In the genomic region with DNA sequence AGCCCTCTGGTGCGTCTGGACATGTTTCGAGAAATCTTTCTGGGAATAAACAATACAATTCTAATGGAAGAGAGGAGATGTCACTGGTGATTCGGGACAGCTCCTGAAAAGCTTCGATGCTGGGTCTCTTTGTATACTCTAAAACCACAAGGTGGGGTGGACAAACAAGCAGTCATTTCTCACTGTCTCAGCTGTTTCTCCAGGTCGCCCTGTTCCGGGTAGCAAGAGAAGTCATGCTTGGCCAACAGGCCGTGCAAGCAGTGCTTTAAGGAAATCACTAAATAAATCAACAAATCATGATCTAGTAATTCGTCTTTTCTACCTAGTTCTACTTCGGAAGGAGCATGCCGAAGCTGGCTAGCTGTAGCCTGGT, we compare ENCODE assay signal across 8 mouse cellular contexts. TPM values are rescaled to one million over a fixed set of nuclear protein-coding genes. Genes with fewer than 3 reads are reported as not detected.
DNase-seq lines count a peak whose midpoint lies in the region; ATAC-seq and TF ChIP-seq lines count a peak whose summit lies in the region.

No protein-coding gene starts in this region.

- H3K4me2 ChIP-seq in kidney, postnatal 0 days (ENCODE audit: low read length) = peak overlapping the region; percentile 72
- H3K4me2 ChIP-seq in intestine, embryonic 14.5 days (ENCODE audit: low read length) = peak overlapping the region; percentile 64
- H3K4me2 ChIP-seq in midbrain, embryonic 15.5 days = peak overlapping the region; percentile 89

- no peak overlapping the region for H3K9ac ChIP-seq in kidney, postnatal 0 days (ENCODE audit: low read depth, low read length)
- peak overlapping the region; percentile 82 for H3K9ac ChIP-seq in intestine, embryonic 14.5 days (ENCODE audit: low read length)
- H3K9ac ChIP-seq in midbrain, embryonic 15.5 days = peak overlapping the region; percentile 28

- DNase-seq in kidney, postnatal 0 days (ENCODE audit: low spot score) = no peak
- DNase-seq in kidney, postnatal 4 days = no peak
- no peak for DNase-seq in embryonic facial prominence, embryonic 10.5 days (ENCODE audit: low spot score)
- no peak for DNase-seq in intestine, embryonic 14.5 days (ENCODE audit: low spot score)
- no peak for DNase-seq in gastrocnemius, postnatal 4 days (ENCODE audit: low spot score in 2 of 2)
- DNase-seq in gastrocnemius, postnatal 10 days = no peak

- peak; percentile 40; the same call in 1 of the 2 replicates for ATAC-seq in kidney, postnatal 0 days (replicated peaks; ENCODE audit: low FRiP score, low read depth)
- peak; percentile 17; the same call in 1 of the 2 replicates for ATAC-seq in intestine, embryonic 14.5 days (replicated peaks; ENCODE audit: low FRiP score, low TSS enrichment, low read depth)
- peak; percentile 2; the same call in 1 of the 2 replicates for ATAC-seq in midbrain, embryonic 15.5 days (replicated peaks)
- no peak for ATAC-seq in activated CD4-positive, CD25-positive, alpha-beta regulatory T cell, adult 4 months

- 21% methylated on average over 10 of the region's 10 CpGs for WGBS in kidney, postnatal 0 days
- WGBS in embryonic facial prominence, embryonic 10.5 days = 42% methylated on average over 10 of the region's 10 CpGs
- 25% methylated on average over 10 of the region's 10 CpGs for WGBS in intestine, embryonic 14.5 days
- WGBS in midbrain, embryonic 15.5 days = 32% methylated on average over 10 of the region's 10 CpGs

- H3K36me3 ChIP-seq in kidney, postnatal 0 days (ENCODE audit: insufficient read depth, low read length) = peaks cover 21% of the 10 kb centered on the region; the same call in 1 of the 2 replicates
- peaks cover 34% of the 10 kb centered on the region for H3K36me3 ChIP-seq in embryonic facial prominence, embryonic 10.5 days (replicated peaks)
- H3K36me3 ChIP-seq in intestine, embryonic 14.5 days (ENCODE audit: control insufficient read depth, insufficient read depth, low read length) = peaks cover 28% of the 10 kb centered on the region
- peaks cover 6% of the 10 kb centered on the region; the same call in 1 of the 2 replicates for H3K36me3 ChIP-seq in midbrain, embryonic 15.5 days (replicated peaks)

- peak overlapping the region; percentile 66; the same call in 1 of the 2 replicates for H3K4me3 ChIP-seq in kidney, postnatal 0 days (replicated peaks; ENCODE audit: low read depth, low read length)
- H3K4me3 ChIP-seq in embryonic facial prominence, embryonic 10.5 days = peak overlapping the region; percentile 97
- peak overlapping the region; percentile 85 for H3K4me3 ChIP-seq in intestine, embryonic 14.5 days (ENCODE audit: low read depth, low read length)
- peak overlapping the region; percentile 82 for H3K4me3 ChIP-seq in midbrain, embryonic 15.5 days

- H3K9me3 ChIP-seq in kidney, postnatal 0 days (replicated peaks; ENCODE audit: low read length) = no peaks in the 10 kb centered on the region
- no peaks in the 10 kb centered on the region for H3K9me3 ChIP-seq in embryonic facial prominence, embryonic 10.5 days
- no peaks in the 10 kb centered on the region for H3K9me3 ChIP-seq in intestine, embryonic 14.5 days (ENCODE audit: control insufficient read depth, low read length)
- no peaks in the 10 kb centered on the region for H3K9me3 ChIP-seq in midbrain, embryonic 15.5 days

- H3K27ac ChIP-seq in kidney, postnatal 0 days = peak overlapping the region; percentile 65
- peak overlapping the region; percentile 83 for H3K27ac ChIP-seq in embryonic facial prominence, embryonic 10.5 days (replicated peaks)
- H3K27ac ChIP-seq in intestine, embryonic 14.5 days (ENCODE audit: low read depth) = peak overlapping the region; percentile 85
- H3K27ac ChIP-seq in midbrain, embryonic 15.5 days = no peak overlapping the region

- peaks cover 7% of the 10 kb centered on the region for H3K4me1 ChIP-seq in kidney, postnatal 0 days (replicated peaks; ENCODE audit: insufficient read depth, low read length)
- peaks cover 19% of the 10 kb centered on the region for H3K4me1 ChIP-seq in embryonic facial prominence, embryonic 10.5 days
- peaks cover 14% of the 10 kb centered on the region for H3K4me1 ChIP-seq in intestine, embryonic 14.5 days (replicated peaks; ENCODE audit: control insufficient read depth, insufficient read depth, low read length)
- H3K4me1 ChIP-seq in midbrain, embryonic 15.5 days = peaks cover 23% of the 10 kb centered on the region

- no peak for TF ChIP-seq CTCF in kidney, postnatal 0 days (IDR thresholded peaks at IDR 0.05; ENCODE audit: low read depth)

- no peaks in the 10 kb centered on the region for H3K27me3 ChIP-seq in kidney, postnatal 0 days (ENCODE audit: insufficient read depth, low read length)
- H3K27me3 ChIP-seq in embryonic facial prominence, embryonic 10.5 days (replicated peaks; ENCODE audit: low read depth, poor library complexity, severe bottlenecking) = no peaks in the 10 kb centered on the region
- no peaks in the 10 kb centered on the region for H3K27me3 ChIP-seq in intestine, embryonic 14.5 days (replicated peaks; ENCODE audit: control insufficient read depth, insufficient read depth, low read length)
- no peaks in the 10 kb centered on the region for H3K27me3 ChIP-seq in midbrain, embryonic 15.5 days (replicated peaks)

RNA-seq across cellular contexts. Expression of a gene that starts 0.4 kb away (rescaled TPM):
- 72.6 and 76.5 TPM in 2 replicates for polyA plus RNA-seq in kidney, postnatal 0 days (2015; fragmentation: Nextera tagmentation; extraction: Ambion mirVana)
- 141 and 149 TPM in 2 replicates for polyA plus RNA-seq in embryonic facial prominence, embryonic 10.5 days (2016; fragmentation: Nextera tagmentation; extraction: Ambion mirVana)
- polyA plus RNA-seq in intestine, embryonic 14.5 days (2014; fragmentation: Nextera tagmentation; extraction: Ambion mirVana) = 82.1 and 86.5 TPM in 2 replicates
- 76.7 and 79.8 TPM in 2 replicates for polyA plus RNA-seq in midbrain, embryonic 15.5 days (2015; fragmentation: Nextera tagmentation; extraction: Ambion mirVana)
- polyA plus RNA-seq in activated CD4-positive, CD25-positive, alpha-beta regulatory T cell, adult 4 months (2017; shearing (Covaris generic)) = 10 to 100 TPM; 44.3 to 45.6 TPM
- 10 to 100 TPM; 24.1 to 27.0 TPM for total RNA-seq in gastrocnemius, postnatal 4 days (2021)
- 10 to 100 TPM; 19.9 to 20.6 TPM for total RNA-seq in gastrocnemius, postnatal 10 days (2021)

RNA-seq across cellular contexts. Expression of a gene that starts 10.7 kb away (rescaled TPM):
- polyA plus RNA-seq in kidney, postnatal 0 days (2015; fragmentation: Nextera tagmentation; extraction: Ambion mirVana) = 0.09 and 0.39 TPM in 2 replicates
- polyA plus RNA-seq in embryonic facial prominence, embryonic 10.5 days (2016; fragmentation: Nextera tagmentation; extraction: Ambion mirVana) = not detected in 2 replicates
- 0.18 TPM in 1 of 2 replicates, not detected in the other for polyA plus RNA-seq in intestine, embryonic 14.5 days (2014; fragmentation: Nextera tagmentation; extraction: Ambion mirVana)
- 2.4 and 2.5 TPM in 2 replicates for polyA plus RNA-seq in midbrain, embryonic 15.5 days (2015; fragmentation: Nextera tagmentation; extraction: Ambion mirVana)
- polyA plus RNA-seq in activated CD4-positive, CD25-positive, alpha-beta regulatory T cell, adult 4 months (2017; shearing (Covaris generic)) = not detected
- total RNA-seq in gastrocnemius, postnatal 4 days (2021) = not detected
- not detected for total RNA-seq in gastrocnemius, postnatal 10 days (2021)

RNA-seq across cellular contexts. Expression of a gene that starts 31.2 kb away (rescaled TPM):
- 1.5 and 1.6 TPM in 2 replicates for polyA plus RNA-seq in kidney, postnatal 0 days (2015; fragmentation: Nextera tagmentation; extraction: Ambion mirVana)
- polyA plus RNA-seq in embryonic facial prominence, embryonic 10.5 days (2016; fragmentation: Nextera tagmentation; extraction: Ambion mirVana) = 0.11 and 0.39 TPM in 2 replicates
- polyA plus RNA-seq in intestine, embryonic 14.5 days (2014; fragmentation: Nextera tagmentation; extraction: Ambion mirVana) = 1.7 and 2.1 TPM in 2 replicates
- polyA plus RNA-seq in midbrain, embryonic 15.5 days (2015; fragmentation: Nextera tagmentation; extraction: Ambion mirVana) = 0.22 and 0.28 TPM in 2 replicates
- not detected for polyA plus RNA-seq in activated CD4-positive, CD25-positive, alpha-beta regulatory T cell, adult 4 months (2017; shearing (Covaris generic))
- total RNA-seq in gastrocnemius, postnatal 4 days (2021) = 1 to 10 TPM in 1 of 2 experiments, under 1 TPM in 1; 0.96 to 1.5 TPM
- total RNA-seq in gastrocnemius, postnatal 10 days (2021) = 1 to 10 TPM in 1 of 2 experiments, under 1 TPM in 1; 0.59 to 1.2 TPM

RNA-seq across cellular contexts. Expression of a gene that starts 38.5 kb away (rescaled TPM):
- polyA plus RNA-seq in kidney, postnatal 0 days (2015; fragmentation: Nextera tagmentation; extraction: Ambion mirVana) = 10.6 and 14.8 TPM in 2 replicates
- polyA plus RNA-seq in embryonic facial prominence, embryonic 10.5 days (2016; fragmentation: Nextera tagmentation; extraction: Ambion mirVana) = 2.4 and 4.3 TPM in 2 replicates
- 14.2 and 14.8 TPM in 2 replicates for polyA plus RNA-seq in intestine, embryonic 14.5 days (2014; fragmentation: Nextera tagmentation; extraction: Ambion mirVana)
- 1.4 and 1.8 TPM in 2 replicates for polyA plus RNA-seq in midbrain, embryonic 15.5 days (2015; fragmentation: Nextera tagmentation; extraction: Ambion mirVana)
- 10 to 100 TPM; 13.5 to 13.7 TPM for polyA plus RNA-seq in activated CD4-positive, CD25-positive, alpha-beta regulatory T cell, adult 4 months (2017; shearing (Covaris generic))
- total RNA-seq in gastrocnemius, postnatal 4 days (2021) = 10 to 100 TPM; 15.3 to 17.3 TPM
- total RNA-seq in gastrocnemius, postnatal 10 days (2021) = 10 to 100 TPM; 13.2 to 16.2 TPM

RNA-seq across cellular contexts. Expression of a gene that starts 52.7 kb away (rescaled TPM):
- 25.6 and 29.6 TPM in 2 replicates for polyA plus RNA-seq in kidney, postnatal 0 days (2015; fragmentation: Nextera tagmentation; extraction: Ambion mirVana)
- 45.4 and 46.8 TPM in 2 replicates for polyA plus RNA-seq in embryonic facial prominence, embryonic 10.5 days (2016; fragmentation: Nextera tagmentation; extraction: Ambion mirVana)
- 31.4 and 35.5 TPM in 2 replicates for polyA plus RNA-seq in intestine, embryonic 14.5 days (2014; fragmentation: Nextera tagmentation; extraction: Ambion mirVana)
- 29.0 and 30.9 TPM in 2 replicates for polyA plus RNA-seq in midbrain, embryonic 15.5 days (2015; fragmentation: Nextera tagmentation; extraction: Ambion mirVana)
- 10 to 100 TPM; 32.3 to 34.1 TPM for polyA plus RNA-seq in activated CD4-positive, CD25-positive, alpha-beta regulatory T cell, adult 4 months (2017; shearing (Covaris generic))
- total RNA-seq in gastrocnemius, postnatal 4 days (2021) = 10 to 100 TPM; 18.5 to 20.0 TPM
- 10 to 100 TPM in 1 of 2 experiments, 1 to 10 TPM in 1; 8.7 to 11.4 TPM for total RNA-seq in gastrocnemius, postnatal 10 days (2021)
